Mouse (Mus musculus) liver (tissue): ENCODE data around the gene March1.

Source experiments
- DNase-seq: peaks from one replicate; pipeline ENCODE4 v3.0.0-alpha.2; 2020; ENCODE audit warnings: mixed read lengths

March1 gene

GRCm38 (mm10) chr8:66430639-66431038 lies 812.9 kb downstream of the March1 start:
- DNase-seq: no peak

- no peak for DNase-seq
Observed at GRCm38 (mm10) chr8:66433577-66433976, 815.9 kb downstream of the March1 start.

- DNase-seq: no peak
Observed at GRCm38 (mm10) chr8:66436804-66437203, 819.1 kb downstream of the March1 start.

- DNase-seq: no peak
Observed at GRCm38 (mm10) chr8:66437929-66438328, 820.2 kb downstream of the March1 start.

- DNase-seq: no peak
Observed at GRCm38 (mm10) chr8:66438468-66438867, 820.8 kb downstream of the March1 start.

- no peak for DNase-seq
Observed at GRCm38 (mm10) chr8:66441123-66441522, 823.4 kb downstream of the March1 start.

- no peak for DNase-seq
Observed at GRCm38 (mm10) chr8:66442778-66443177, 825.1 kb downstream of the March1 start.

GRCm38 (mm10) chr8:66444141-66444540 lies 826.4 kb downstream of the March1 start:
- no peak for DNase-seq

- DNase-seq: no peak
Observed at GRCm38 (mm10) chr8:66445351-66445750, 827.7 kb downstream of the March1 start.

- no peak for DNase-seq
Observed at GRCm38 (mm10) chr8:66450691-66451090, 833.0 kb downstream of the March1 start.

- no peak for DNase-seq
Observed at GRCm38 (mm10) chr8:66457057-66457456, 839.4 kb downstream of the March1 start.

- no peak for DNase-seq
Observed at GRCm38 (mm10) chr8:66469821-66470220, 852.1 kb downstream of the March1 start.

GRCm38 (mm10) chr8:66476880-66477279 lies 859.2 kb downstream of the March1 start:
- DNase-seq: no peak

GRCm38 (mm10) chr8:66486084-66486763 lies 868.5 kb downstream of the March1 start, which contains the start of gene Tma16:
TSS of gene Tma16 (minus strand) at chr8:66486530.
- peak; percentile 75 for DNase-seq

GRCm38 (mm10) chr8:66488556-66488955 lies 870.9 kb downstream of the March1 start:
- DNase-seq: no peak

GRCm38 (mm10) chr8:66490624-66491023 lies 872.9 kb downstream of the March1 start:
- no peak for DNase-seq

GRCm38 (mm10) chr8:66494496-66494895 lies 876.8 kb downstream of the March1 start:
- DNase-seq: no peak

- peak; percentile 69 for DNase-seq
Observed at GRCm38 (mm10) chr8:66495726-66496125, 878.0 kb downstream of the March1 start.

GRCm38 (mm10) chr8:66496998-66497577 lies 879.4 kb downstream of the March1 start:
- DNase-seq: no peak

GRCm38 (mm10) chr8:66503381-66503780 lies 885.7 kb downstream of the March1 start:
- no peak for DNase-seq

GRCm38 (mm10) chr8:66511537-66511936 lies 893.8 kb downstream of the March1 start, which contains the start of gene Tktl2:
TSS of gene Tktl2 (plus strand) at chr8:66511756.
- no peak for DNase-seq

GRCm38 (mm10) chr8:66519149-66519548 lies 901.4 kb downstream of the March1 start:
- DNase-seq: no peak

GRCm38 (mm10) chr8:66520576-66520975 lies 902.9 kb downstream of the March1 start:
- no peak for DNase-seq
